Mouse (Mus musculus) liver, embryonic 18 days (tissue): ENCODE data around the gene Cacng1. TPM values are rescaled to one million over a fixed set of nuclear protein-coding genes. Genes with fewer than 3 reads are reported as not detected.

Source experiments
- polyA plus RNA-seq: library from polyadenylated mRNA; depleted of rRNA; stranded (reverse); fragments of >200 nt; gene quantifications from 2 replicates; pipeline ENCODE4 v1.2.3, GENCODE M21; 2012; rRNA removed

The Cacng1 gene
- polyA plus RNA-seq, result 0.34 and 0.58 TPM in 2 replicates

GRCm38 (mm10) chr11:107716332-107716938 is at the start of gene Cacng1:
TSS of gene Cacng1 (minus strand) at chr11:107716522.

Other genes with a start within 250 kb of the Cacng1 start
- 4.4 and 6.2 TPM in 2 replicates for gene Pitpnc1, start 245.8 kb downstream of the Cacng1 start, polyA plus RNA-seq
- gene Psmd12, start 237.0 kb downstream of the Cacng1 start, polyA plus RNA-seq, result 30.1 and 33.4 TPM in 2 replicates
- gene Helz, start 168.6 kb downstream of the Cacng1 start, polyA plus RNA-seq, result 2.5 and 3.7 TPM in 2 replicates
- gene Cacng4, start 78.0 kb upstream of the Cacng1 start, polyA plus RNA-seq, result 0.02 and 0.08 TPM in 2 replicates
- gene Cacng5, start 198.5 kb upstream of the Cacng1 start, polyA plus RNA-seq, result not detected in 2 replicates